Comparison of ENCODE assay signal across 8 mouse cellular contexts in the genomic region with DNA sequence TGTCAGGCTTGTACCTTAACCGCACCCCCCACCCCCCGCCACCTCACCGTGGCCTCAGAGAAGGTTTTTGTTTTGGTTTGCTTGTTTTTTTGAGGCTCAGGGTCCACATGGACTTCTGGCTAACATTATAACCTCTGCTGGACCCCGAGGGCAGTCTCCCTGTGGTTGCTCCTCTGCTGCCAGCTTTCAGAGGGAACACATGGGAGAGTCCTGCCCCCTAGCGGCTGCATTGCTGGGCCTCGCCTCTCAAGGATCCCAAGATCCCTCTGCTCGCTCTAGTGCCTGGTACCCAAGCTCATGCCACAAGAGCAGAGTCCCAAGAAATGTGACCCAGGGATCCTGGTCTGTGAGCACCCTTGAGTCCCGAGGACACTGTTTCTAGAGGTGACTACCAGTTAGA.
A peak's percentile ranks its signal among the peaks of the same experiment; 100 is the strongest.
DNase-seq lines count a peak whose midpoint lies in the region; ATAC-seq lines count a peak whose summit lies in the region.

No protein-coding gene starts in this region.

- peak; percentile 47; the same call in 1 of the 2 replicates for ATAC-seq in frontal cortex, adult (ENCODE audit: low TSS enrichment)

- DNase-seq in frontal cortex, postnatal 25 days (ENCODE audit: low spot score in 2 of 2) = no peak
- DNase-seq in urinary bladder, postnatal 25 days (ENCODE audit: low spot score) = peak; percentile 36
- DNase-seq in urinary bladder, postnatal 10 days (ENCODE audit: low spot score) = no peak
- DNase-seq in embryo, embryonic 11 days = peak; percentile 78
- DNase-seq in kidney, adult 9 months = peak; percentile 67
- DNase-seq in lung, postnatal 36 days = peak; percentile 72
- DNase-seq in testis, postnatal 14 days (ENCODE audit: low spot score) = peak; percentile 36

Comparison
In these comparisons a context has a peak if more than half of its experiments do, and no peak if none do; other contexts are left out.
1. DNase-seq: peak in urinary bladder, postnatal 25 days (single experiment), embryo, embryonic 11 days (single experiment), kidney, adult 9 months (single experiment), lung, postnatal 36 days (single experiment) and testis, postnatal 14 days (single experiment); none in frontal cortex, postnatal 25 days (0 of 2) and urinary bladder, postnatal 10 days (single experiment).